Mouse (Mus musculus) olfactory bulb, adult 2 months (tissue): Measurements from ENCODE around the gene Zdhhc18.

ENCODE experiments used
- CTCF ChIP-seq: fragments of 200-500 bp; IDR thresholded peaks from 2 replicates; pipeline ENCODE4 v1.5.1; 2012; ENCODE audit warnings: low read depth, mild to moderate bottlenecking, low read length, moderate library complexity; ENCODE audit not compliant: insufficient read depth
- POLR2A ChIP-seq: fragments of 200-500 bp; IDR thresholded peaks from 2 replicates; pipeline ENCODE4 v1.6.1; 2012; ENCODE audit warnings: mild to moderate bottlenecking, low read depth, low read length, moderate library complexity; ENCODE audit not compliant: insufficient read depth

- TF ChIP-seq CTCF (no peak), POLR2A (no peak)
These were observed 38.6 kb upstream of the Zdhhc18 start for GRCm38 (mm10) chr4:133688417-133689067.
